Mouse (Mus musculus) C2C12 (cell line): ENCODE results near the gene Dmgdh. TPM values are rescaled to one million over a fixed set of nuclear protein-coding genes. Genes with fewer than 3 reads are reported as not detected.

Source experiments
- H3K27me3 ChIP-seq: one replicate; pipeline ENCODE4 v1.6.1; 2011; ENCODE audit not compliant: control insufficient read depth, insufficient read depth, insufficient read length
- H3K36me3 ChIP-seq: one replicate; pipeline ENCODE4 v1.6.1; 2011; ENCODE audit not compliant: control insufficient read depth, insufficient read depth
- H3K4me3 ChIP-seq: one replicate; pipeline ENCODE4 v1.5.1; 2011; ENCODE audit warnings: mild to moderate bottlenecking, control low read depth; ENCODE audit not compliant: poor library complexity, insufficient read depth, severe bottlenecking
- H3K79me2 ChIP-seq: one replicate; pipeline ENCODE4 v1.6.1; 2011; ENCODE audit not compliant: control insufficient read depth, insufficient read depth
- H3K79me3 ChIP-seq: one replicate; pipeline ENCODE4 v1.6.1; 2011; ENCODE audit warnings: low read depth, control low read depth
- H3ac ChIP-seq: one replicate; pipeline ENCODE3; 2011; ENCODE audit warnings: low read depth; ENCODE audit not compliant: control insufficient read depth, insufficient read length
- CEBPB ChIP-seq: IDR thresholded peaks from one replicate; pipeline ENCODE4 v1.6.1; 2011; ENCODE audit warnings: low read depth, mild to moderate bottlenecking, control low read depth, moderate library complexity
- CTCF ChIP-seq: IDR thresholded peaks from one replicate; pipeline ENCODE4 v1.5.1; 2011; ENCODE audit not compliant: control insufficient read depth, insufficient read depth, insufficient read length
- FOSL1 ChIP-seq: IDR thresholded peaks from one replicate; pipeline ENCODE4 v1.8.0; 2011; ENCODE audit warnings: mild to moderate bottlenecking, low read length; ENCODE audit not compliant: poor library complexity, insufficient read depth, severe bottlenecking
- MAX ChIP-seq: IDR thresholded peaks from one replicate; pipeline ENCODE4 v1.6.1; 2011; ENCODE audit warnings: mild to moderate bottlenecking, control low read depth
- MYOD1 ChIP-seq: IDR thresholded peaks from one replicate; pipeline ENCODE4 v1.6.1; 2011; ENCODE audit warnings: low read depth; ENCODE audit not compliant: control insufficient read depth, insufficient read length
- MYOG ChIP-seq: IDR thresholded peaks from one replicate; pipeline ENCODE4 v1.6.1; 2011; ENCODE audit not compliant: control insufficient read depth, insufficient read length; ENCODE audit errors: extremely low read depth
- USF1 ChIP-seq: IDR thresholded peaks from one replicate; pipeline ENCODE4 v1.6.1; 2011; ENCODE audit warnings: low read depth, mild to moderate bottlenecking, control low read depth, moderate library complexity
- polyA plus RNA-seq: library from polyadenylated mRNA; unstranded; fragments of >200 nt; fragmentation: generic; extraction: Trizol; gene quantifications from one replicate; pipeline ENCODE4 v1.2.1, GENCODE M21; 2012; ENCODE audit warnings: missing spikeins

Gene Dmgdh
- polyA plus RNA-seq, 1 experiment, result not detected

- H3K4me3 ChIP-seq, result no peak overlapping the region
- no peaks in the 10 kb centered on the region for H3K79me3 ChIP-seq
- H3K27me3 ChIP-seq, result no peaks in the 10 kb centered on the region
- no peak for TF ChIP-seq USF1
- TF ChIP-seq MYOG, result no peak
- TF ChIP-seq MAX, result no peak
- no peaks in the 10 kb centered on the region for H3K36me3 ChIP-seq
- no peak overlapping the region for H3ac ChIP-seq
- no peaks in the 10 kb centered on the region for H3K79me2 ChIP-seq
These were observed 6.6 kb upstream of the Dmgdh start for GRCm38 (mm10) chr13:93667586-93667985.

- H3K27me3 ChIP-seq, result no peaks in the 10 kb centered on the region
- no peaks in the 10 kb centered on the region for H3K36me3 ChIP-seq
- H3K4me3 ChIP-seq, result no peak overlapping the region
- no peaks in the 10 kb centered on the region for H3K79me3 ChIP-seq
- H3K79me2 ChIP-seq, result no peaks in the 10 kb centered on the region
- TF ChIP-seq CTCF, result no peak
- TF ChIP-seq FOSL1, result no peak
- no peak for TF ChIP-seq CEBPB
- TF ChIP-seq MAX, result no peak
- no peak for TF ChIP-seq MYOG
- no peak for TF ChIP-seq MYOD1
- no peak for TF ChIP-seq USF1
- no peak overlapping the region for H3ac ChIP-seq
These were observed 1.9 kb upstream of the Dmgdh start for GRCm38 (mm10) chr13:93672371-93672770.

- no peaks in the 10 kb centered on the region for H3K79me2 ChIP-seq
- no peaks in the 10 kb centered on the region for H3K36me3 ChIP-seq
- no peak overlapping the region for H3ac ChIP-seq
- H3K4me3 ChIP-seq, result no peak overlapping the region
- TF ChIP-seq MAX, result no peak
- no peak for TF ChIP-seq USF1
- TF ChIP-seq CEBPB, result no peak
- no peak for TF ChIP-seq CTCF
- no peak for TF ChIP-seq FOSL1
- TF ChIP-seq MYOG, result no peak
- TF ChIP-seq MYOD1, result no peak
- H3K27me3 ChIP-seq, result no peaks in the 10 kb centered on the region
- H3K79me3 ChIP-seq, result no peaks in the 10 kb centered on the region
These were observed 937 bp upstream of the Dmgdh start for GRCm38 (mm10) chr13:93673296-93673695.

- H3K79me2 ChIP-seq, result no peaks in the 10 kb centered on the region
- TF ChIP-seq MAX, result no peak
- no peak for TF ChIP-seq MYOG
- TF ChIP-seq FOSL1, result no peak
- H3K79me3 ChIP-seq, result no peaks in the 10 kb centered on the region
- H3ac ChIP-seq, result no peak overlapping the region
- H3K4me3 ChIP-seq, result no peak overlapping the region
- no peaks in the 10 kb centered on the region for H3K36me3 ChIP-seq
- no peaks in the 10 kb centered on the region for H3K27me3 ChIP-seq
These were observed 2.6 kb downstream of the Dmgdh start for GRCm38 (mm10) chr13:93676864-93677263.

- no peak overlapping the region for H3K4me3 ChIP-seq
- H3K27me3 ChIP-seq, result no peaks in the 10 kb centered on the region
- TF ChIP-seq FOSL1, result no peak
- TF ChIP-seq MYOG, result no peak
- no peak for TF ChIP-seq MAX
- no peak for TF ChIP-seq CEBPB
- no peak for TF ChIP-seq USF1
- no peak for TF ChIP-seq CTCF
- TF ChIP-seq MYOD1, result no peak
These were observed 9.1 kb downstream of the Dmgdh start for GRCm38 (mm10) chr13:93683336-93683735.

GRCm38 (mm10) chr13:93685226-93685625, 11.0 kb downstream of the Dmgdh start:
- Histone ChIP-seq H3K4me3 (no peak overlapping the region), H3ac (no peak overlapping the region), H3K79me2 (no peaks in the 10 kb centered on the region), H3K79me3 (no peaks in the 10 kb centered on the region), H3K36me3 (no peaks in the 10 kb centered on the region), H3K27me3 (no peaks in the 10 kb centered on the region)
- no peak for TF ChIP-seq CEBPB
- no peak for TF ChIP-seq MAX
- TF ChIP-seq MYOG, result no peak
- TF ChIP-seq FOSL1, result no peak
- TF ChIP-seq CTCF, result no peak
- no peak for TF ChIP-seq MYOD1
- TF ChIP-seq USF1, result no peak

More at GRCm38 (mm10) chr13:93683336-93683735, 9.1 kb downstream of the Dmgdh start:
- Histone ChIP-seq H3K79me2 (no peaks in the 10 kb centered on the region), H3K79me3 (no peaks in the 10 kb centered on the region), H3K36me3 (no peaks in the 10 kb centered on the region), H3ac (no peak overlapping the region)
